Mouse (Mus musculus): ENCODE data around the gene Arhgef11. TPM values are rescaled to one million over a fixed set of nuclear protein-coding genes. Genes with fewer than 3 reads are reported as not detected.
A peak's percentile ranks its signal among the peaks of the same experiment; 100 is the strongest.

The Arhgef11 gene
- total RNA-seq, 2 experiments from 2014 or later, result 57.2 to 60.8 TPM

GRCm38 (mm10) chr3:87755964-87756363, 138.6 kb downstream of the Arhgef11 start:
- DNase-seq (ENCODE audit: low spot score in 2 of 2), result peak; percentile 88

DNA sequence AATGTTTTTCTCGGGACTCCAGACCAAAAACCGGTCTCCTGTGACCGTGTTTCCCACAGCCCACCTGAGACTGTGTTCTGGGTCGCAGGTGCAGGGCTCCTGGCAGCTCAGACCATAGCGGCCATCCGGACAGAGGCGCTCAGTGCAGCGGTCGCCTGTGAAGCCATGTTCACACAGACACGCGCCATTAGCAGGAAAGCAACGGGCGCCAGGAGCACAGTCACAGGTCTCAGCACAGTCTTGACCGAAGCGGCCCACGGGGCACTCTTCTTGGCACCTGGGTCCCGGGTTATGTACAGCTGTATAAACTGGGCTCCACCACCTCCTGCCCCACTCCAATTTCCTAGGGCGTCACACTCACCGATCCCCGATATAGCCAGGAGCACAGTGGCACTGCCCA, 139.1 kb downstream of the Arhgef11 start:
- DNase-seq (ENCODE audit: low spot score in 2 of 2), result no peak

DNA sequence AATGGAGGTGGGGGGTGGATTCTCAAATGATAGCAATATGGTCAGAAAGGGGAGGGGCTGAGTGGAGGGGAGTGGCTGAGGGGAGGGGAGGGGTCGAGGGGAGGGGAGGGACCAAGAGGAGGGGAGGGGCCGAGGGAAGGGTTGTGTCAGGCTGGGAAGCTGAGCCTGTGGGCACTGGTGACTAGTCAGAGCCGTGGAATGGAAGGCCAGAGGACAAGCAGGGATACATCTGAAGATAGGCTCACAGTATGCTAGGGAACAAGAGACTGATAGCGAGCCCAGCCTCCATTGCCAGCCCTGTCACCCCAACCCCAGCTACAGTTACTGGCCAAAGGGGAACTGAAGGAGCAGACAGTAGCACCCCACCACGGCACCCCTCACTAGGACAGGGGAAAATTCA, 141.3 kb downstream of the Arhgef11 start:
- DNase-seq (ENCODE audit: low spot score in 2 of 2), result no peak

DNA sequence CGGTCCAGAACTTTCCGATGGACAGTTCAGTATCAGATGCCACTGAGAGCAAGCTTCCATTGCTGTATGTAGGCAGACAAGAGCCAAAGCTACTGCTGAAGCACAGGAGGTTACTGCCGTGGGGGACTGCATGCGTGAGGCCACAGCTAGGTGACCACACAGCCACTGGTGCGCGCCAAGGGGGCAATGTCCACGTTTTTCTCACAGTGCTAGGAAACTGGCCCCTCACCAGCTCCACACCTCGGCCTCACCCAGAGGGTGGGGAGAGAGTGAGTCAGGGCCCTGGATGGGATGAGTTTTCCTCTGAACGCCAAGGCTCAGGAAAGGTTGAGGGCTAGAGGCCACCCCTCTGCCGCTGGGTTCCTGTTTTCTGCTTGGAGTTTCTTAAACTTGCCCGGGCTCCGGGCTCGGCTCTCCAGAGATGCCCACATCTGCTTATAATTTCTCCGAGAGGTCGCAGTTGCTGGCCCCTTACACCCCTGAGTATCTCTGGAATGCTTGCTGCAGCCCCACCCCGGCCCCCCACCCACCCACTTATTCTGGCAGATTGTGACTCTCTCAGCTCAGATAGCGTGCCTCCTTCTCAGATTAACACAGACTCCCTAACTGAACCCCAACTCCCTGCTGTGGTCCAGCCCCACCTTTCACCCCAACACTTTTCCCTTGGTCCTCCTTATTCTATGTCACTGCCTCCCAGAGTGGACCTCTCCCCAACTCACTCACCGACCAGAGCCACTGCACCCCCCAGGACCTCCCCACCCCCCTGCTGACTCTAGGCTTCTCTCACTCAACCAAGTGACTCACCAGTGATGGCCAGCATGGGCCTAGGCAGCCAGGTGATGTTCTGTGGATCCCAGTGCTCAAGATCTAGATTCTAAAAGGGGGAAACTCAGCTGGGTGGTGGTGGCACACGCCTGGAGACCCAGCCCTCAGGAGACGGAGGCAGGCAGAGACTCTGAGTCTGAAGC, 144.3 kb downstream of the Arhgef11 start:
- no peak for DNase-seq (ENCODE audit: low spot score in 2 of 2)

- no peak for DNase-seq (ENCODE audit: low spot score in 2 of 2)
Measured at GRCm38 (mm10) chr3:87763202-87763601, 145.8 kb downstream of the Arhgef11 start.

GRCm38 (mm10) chr3:87763683-87764289, 146.4 kb downstream of the Arhgef11 start:
- peak; percentile 68 to 80 for DNase-seq (ENCODE audit: low spot score in 2 of 2)

DNA sequence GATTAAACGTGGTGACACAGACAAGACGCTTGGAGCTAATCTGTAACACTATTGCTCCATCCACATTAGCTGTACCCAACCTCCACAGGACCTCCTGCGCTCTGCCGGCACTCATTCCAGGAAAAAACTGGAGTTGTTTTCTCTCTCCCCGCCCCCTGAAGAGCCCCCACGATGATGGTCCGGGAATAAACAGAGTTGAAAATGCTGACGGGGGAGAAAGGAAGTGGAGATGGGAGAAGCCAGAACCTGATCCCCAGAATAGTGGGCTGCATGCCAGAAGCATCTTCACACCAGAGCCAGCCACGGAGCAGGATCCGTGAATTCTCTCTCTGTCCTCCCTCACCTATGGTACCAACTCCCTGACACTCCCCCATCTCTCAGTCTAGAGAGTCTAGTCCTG, 147.1 kb downstream of the Arhgef11 start:
- DNase-seq (ENCODE audit: low spot score in 2 of 2), result peak in 1 of 2 experiments; percentile 14

DNA sequence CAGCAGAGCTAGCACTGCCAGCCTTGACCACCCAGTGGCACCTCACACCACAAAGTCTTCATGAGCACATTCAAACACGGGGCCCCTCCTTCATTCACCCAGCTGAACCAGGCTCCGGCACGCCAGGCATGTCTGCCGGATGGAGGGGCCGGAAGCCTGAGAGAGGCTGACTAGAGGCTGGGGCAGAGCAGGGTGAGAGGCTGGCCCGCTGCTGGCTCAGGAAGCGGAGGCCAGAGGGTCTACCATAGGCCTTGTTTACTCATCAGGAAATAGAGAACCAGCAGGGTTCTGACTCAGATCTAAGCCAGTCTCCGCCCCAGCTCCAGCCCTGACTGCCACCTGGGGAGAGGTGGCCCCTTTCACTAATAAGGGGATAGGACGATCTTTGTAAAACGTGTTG, 147.7 kb downstream of the Arhgef11 start:
- DNase-seq (ENCODE audit: low spot score in 2 of 2), result no peak

DNA sequence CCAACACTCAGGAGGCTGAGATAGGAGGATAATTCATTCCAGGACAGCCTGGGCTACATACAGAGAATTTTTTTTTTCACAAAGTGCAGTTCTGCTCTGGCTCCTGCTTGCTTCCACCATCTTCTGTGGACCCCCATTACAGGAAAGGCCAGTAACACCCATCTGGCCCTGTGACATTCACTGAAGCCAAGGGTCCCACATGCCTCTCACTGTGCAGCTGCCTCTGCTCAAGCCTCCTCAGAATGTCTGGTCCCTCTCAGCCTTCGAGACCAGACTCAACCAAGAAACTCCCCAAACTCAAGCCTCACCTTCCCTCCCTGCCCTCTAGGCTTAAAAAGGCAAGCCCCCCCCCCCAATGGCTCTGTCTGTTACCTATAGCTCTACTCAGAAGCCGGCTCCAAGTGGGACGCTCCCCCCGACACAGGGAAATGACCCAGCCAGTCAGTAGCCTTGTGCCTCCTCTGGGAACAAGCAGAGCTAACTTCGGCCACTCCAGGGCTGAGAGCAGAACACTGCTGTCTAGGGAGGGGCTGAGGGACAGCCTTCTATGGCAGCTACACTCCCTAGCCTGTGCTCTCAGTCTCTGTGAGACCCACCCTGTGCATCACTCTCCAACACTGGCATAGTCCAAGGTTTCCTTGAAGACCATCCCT, 148.4 kb downstream of the Arhgef11 start:
- no peak for DNase-seq (ENCODE audit: low spot score in 2 of 2)

GRCm38 (mm10) chr3:87766284-87766667, 148.9 kb downstream of the Arhgef11 start:
- DNase-seq (ENCODE audit: low spot score in 2 of 2), result no peak

DNA sequence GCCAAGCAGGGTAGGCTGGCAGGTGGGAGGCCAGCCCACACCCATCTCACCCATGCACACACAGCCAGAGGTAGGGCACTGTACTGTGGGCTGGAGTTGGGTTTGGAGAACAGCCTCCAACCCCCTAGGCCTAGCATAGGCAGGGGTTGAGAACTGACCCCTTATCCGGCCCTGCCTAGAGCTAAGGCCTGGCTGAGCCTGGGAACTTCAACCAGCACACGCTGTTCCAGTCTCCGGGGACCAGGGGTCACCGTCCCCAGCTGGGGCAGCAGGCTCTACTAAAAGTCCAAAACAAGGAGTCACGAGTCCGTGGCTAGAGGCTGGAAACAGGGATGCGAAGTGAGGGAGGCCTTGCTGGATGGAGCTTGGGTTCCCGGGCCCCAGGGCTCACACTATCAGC, 150.4 kb downstream of the Arhgef11 start:
- DNase-seq (ENCODE audit: low spot score in 2 of 2), result no peak

- DNase-seq (ENCODE audit: low spot score in 2 of 2), result no peak
Measured at GRCm38 (mm10) chr3:87768431-87768830, 151.1 kb downstream of the Arhgef11 start.

- DNase-seq (ENCODE audit: low spot score in 2 of 2), result peak; percentile 37 to 49
Measured at GRCm38 (mm10) chr3:87768844-87769243, 151.5 kb downstream of the Arhgef11 start.

- no peak for DNase-seq (ENCODE audit: low spot score in 2 of 2)
Measured at GRCm38 (mm10) chr3:87769506-87769905, 152.1 kb downstream of the Arhgef11 start.

- DNase-seq (ENCODE audit: low spot score in 2 of 2), result peak; percentile 30 to 68
Measured at GRCm38 (mm10) chr3:87770280-87770679, 152.9 kb downstream of the Arhgef11 start.

DNA sequence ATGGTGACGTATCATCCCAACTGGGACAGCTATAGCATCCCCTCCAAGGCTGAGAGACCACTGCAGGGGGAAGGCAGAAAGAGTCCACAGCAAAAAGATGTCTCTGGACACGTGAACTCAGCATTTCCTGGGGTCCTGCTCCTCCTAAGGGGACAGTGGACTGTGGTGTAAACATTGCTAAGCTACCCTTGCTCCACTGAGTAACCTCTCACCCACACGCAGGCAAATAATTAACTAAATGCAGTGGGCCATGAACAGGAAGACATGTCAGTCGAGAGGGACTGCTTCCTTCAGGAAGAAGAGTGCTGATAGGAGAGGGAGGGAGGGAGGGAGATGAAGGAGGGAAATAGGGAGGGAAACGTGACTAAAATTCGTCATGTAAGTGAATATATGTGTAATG, 153.7 kb downstream of the Arhgef11 start:
- no peak for DNase-seq (ENCODE audit: low spot score in 2 of 2)

GRCm38 (mm10) chr3:87778283-87778682, 160.9 kb downstream of the Arhgef11 start:
- DNase-seq (ENCODE audit: low spot score in 2 of 2), result no peak

DNA sequence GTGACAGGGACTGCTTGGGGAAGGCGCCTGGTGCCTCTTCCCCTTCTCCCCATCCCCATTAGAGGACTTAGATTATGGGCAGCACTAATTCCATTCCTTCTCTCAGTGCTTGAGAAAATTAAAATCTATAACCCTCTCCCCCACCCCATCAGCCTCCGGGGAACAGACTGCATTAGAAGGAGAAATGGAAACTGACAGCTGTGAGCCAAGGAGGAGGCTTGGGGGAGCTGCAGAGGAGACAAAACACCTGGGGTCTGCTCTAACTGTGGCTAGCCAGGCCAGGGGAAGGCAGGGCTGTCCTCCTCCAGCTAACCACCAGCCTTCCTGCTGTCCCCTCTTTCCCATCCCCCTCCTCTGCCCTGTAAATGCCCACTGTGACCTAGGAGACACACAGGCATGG, 161.7 kb downstream of the Arhgef11 start:
- DNase-seq (ENCODE audit: low spot score in 2 of 2), result no peak

DNA sequence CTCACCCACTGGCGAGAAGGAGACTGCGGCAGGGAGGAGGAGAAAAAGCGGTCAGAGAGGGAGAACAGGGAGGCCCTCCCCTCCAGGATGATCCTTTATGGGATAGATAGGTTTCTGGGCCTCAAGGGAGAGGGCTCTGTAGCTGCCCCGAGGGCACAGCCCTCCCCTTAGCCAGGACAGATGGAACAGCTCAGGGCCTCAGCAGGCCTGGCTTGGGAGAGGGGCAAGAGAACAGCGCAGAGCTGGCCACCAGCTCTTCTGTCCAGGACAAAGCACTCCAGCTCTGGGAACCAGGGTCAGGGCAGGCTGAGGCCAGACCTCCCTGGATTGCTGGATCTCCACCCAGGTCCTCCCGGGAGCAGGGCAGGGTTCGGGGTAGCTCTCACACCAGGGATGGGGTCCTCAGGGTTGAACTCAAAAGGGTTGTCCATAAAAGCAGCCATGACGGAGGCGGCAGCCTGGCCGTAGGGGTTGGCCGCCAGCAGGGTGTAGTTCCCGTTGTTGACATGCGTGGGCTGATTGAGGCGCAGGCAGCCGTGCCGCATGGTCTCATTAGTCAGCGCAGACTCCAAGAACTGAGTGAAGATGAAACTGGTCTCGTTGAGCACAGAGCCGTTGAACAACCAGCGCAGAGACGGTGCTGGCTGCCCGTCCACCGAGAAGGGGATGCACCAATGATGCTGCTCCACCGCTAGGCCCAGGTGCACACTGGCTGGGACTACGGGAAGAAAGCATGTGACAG, 166.1 kb downstream of the Arhgef11 start:
- DNase-seq (ENCODE audit: low spot score in 2 of 2), result no peak

DNA sequence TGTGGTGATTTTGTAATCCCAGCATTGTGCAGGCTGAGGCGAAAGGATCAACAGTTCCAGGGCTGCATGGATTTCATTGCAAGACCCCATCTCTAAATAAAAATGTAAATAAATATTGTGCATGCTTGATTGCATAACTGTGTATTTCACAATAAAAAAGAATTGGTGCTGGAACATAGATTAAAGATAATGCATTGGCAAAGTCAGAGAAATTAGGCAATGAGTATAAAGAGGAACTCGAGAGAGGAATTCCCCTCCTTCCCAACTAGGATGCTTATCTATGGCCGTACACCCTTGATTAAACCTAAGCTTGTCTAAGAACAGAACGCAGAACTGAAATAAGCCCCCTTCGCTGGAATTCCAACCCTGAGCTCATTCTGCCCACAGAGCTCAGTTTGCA, 167.8 kb downstream of the Arhgef11 start:
- DNase-seq (ENCODE audit: low spot score in 2 of 2), result no peak

DNA sequence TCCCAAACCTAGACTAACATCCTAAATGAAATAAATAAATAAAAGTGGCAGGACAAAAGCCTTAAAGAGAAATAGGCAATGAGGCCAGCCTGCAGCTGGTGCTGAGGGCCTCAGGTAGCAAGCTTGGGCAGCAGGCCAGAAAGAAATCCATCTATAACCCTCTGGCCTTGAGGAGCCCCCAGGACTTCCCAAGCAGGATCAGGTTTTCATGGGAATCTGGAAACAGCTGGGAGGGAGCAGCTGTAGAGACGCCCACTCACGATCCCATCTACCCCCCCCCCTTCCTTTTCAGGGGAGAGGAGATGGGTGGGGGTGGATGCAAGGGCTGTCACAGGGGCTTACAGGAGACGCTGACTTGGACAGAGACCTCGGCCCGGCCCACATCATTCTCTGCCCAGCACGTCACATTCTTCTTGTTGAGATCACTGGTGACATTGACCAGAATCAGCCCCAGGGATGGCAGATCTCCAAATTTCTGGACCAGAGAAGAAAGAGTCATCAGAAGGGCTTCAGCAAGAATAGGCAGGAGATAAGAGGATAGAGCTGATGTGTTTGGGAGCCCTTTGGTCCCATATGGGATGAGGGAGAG, 168.4 kb downstream of the Arhgef11 start:
- DNase-seq (ENCODE audit: low spot score in 2 of 2), result no peak
